Mouse (Mus musculus) kidney, embryonic 14.5 days (tissue): ENCODE measurements at regions not wholly inside any gene's neighbourhood (a gene's known extent, or its start where the extent isn't known, plus 50 kb on each side); places are given as distances from the start of the nearest gene placed in this dataset.
"Not testable (repeated sequence)": the region's sequence is repeated elsewhere in the genome, so short reads cannot be mapped to it uniquely, and the experiment has no call there.

Experiments
- ATAC-seq: fragments of 200-750 bp; cut with Nextera tagmentation; 2 replicates; pipeline ENCODE4 v1.8.0; 2017; ENCODE audit warnings: moderate number of reproducible peaks, mild to moderate bottlenecking, moderate TSS enrichment, moderate library complexity; ENCODE audit not compliant: low FRiP score, low TSS enrichment
- H3K27ac ChIP-seq: fragments of 300-500 bp; sonication (generic); 2 replicates; pipeline ENCODE4 v1.5.1; 2014; ENCODE audit warnings: low read depth, mild to moderate bottlenecking, low read length, moderate library complexity, mixed read lengths
- H3K27me3 ChIP-seq: fragments of 300-500 bp; sonication (generic); 2 replicates; pipeline ENCODE4 v1.6.1; 2014; ENCODE audit warnings: mild to moderate bottlenecking, low read length; ENCODE audit not compliant: control insufficient read depth, insufficient read depth
- H3K36me3 ChIP-seq: fragments of 300-500 bp; sonication (generic); 2 replicates; pipeline ENCODE4 v1.6.1; 2014; ENCODE audit warnings: low read length, mixed read lengths; ENCODE audit not compliant: control insufficient read depth, insufficient read depth
- H3K4me1 ChIP-seq: fragments of 300-500 bp; sonication (generic); 2 replicates; pipeline ENCODE4 v1.6.1; 2014; ENCODE audit warnings: low read length, mixed read lengths; ENCODE audit not compliant: control insufficient read depth, insufficient read depth
- H3K4me2 ChIP-seq: fragments of 300-500 bp; sonication (generic); replicated peaks from 2 replicates; pipeline ENCODE4 v1.6.1; 2014; ENCODE audit warnings: low read depth, mild to moderate bottlenecking, low read length
- H3K4me3 ChIP-seq: fragments of 300-500 bp; sonication (generic); 2 replicates; pipeline ENCODE4 v1.5.1; 2014; ENCODE audit warnings: mild to moderate bottlenecking, low read length
- H3K9ac ChIP-seq: fragments of 300-500 bp; sonication (generic); 2 replicates; pipeline ENCODE4 v1.6.1; 2014; ENCODE audit warnings: low read depth, mild to moderate bottlenecking, low read length, moderate library complexity
- H3K9me3 ChIP-seq: fragments of 300-500 bp; sonication (generic); 2 replicates; pipeline ENCODE4 v1.6.1; 2016; ENCODE audit warnings: low read length; ENCODE audit not compliant: control insufficient read depth
- WGBS: fragments of 180-500 bp; shearing (Covaris S2); extraction: QIAGEN DNeasy Blood & Tissue Kit; methylation state at CpG from one replicate; pipeline ENCODE4 v1.1.7; 2014; 5-methylcytosine and 5-hydroxymethylcytosine counted together

DNA sequence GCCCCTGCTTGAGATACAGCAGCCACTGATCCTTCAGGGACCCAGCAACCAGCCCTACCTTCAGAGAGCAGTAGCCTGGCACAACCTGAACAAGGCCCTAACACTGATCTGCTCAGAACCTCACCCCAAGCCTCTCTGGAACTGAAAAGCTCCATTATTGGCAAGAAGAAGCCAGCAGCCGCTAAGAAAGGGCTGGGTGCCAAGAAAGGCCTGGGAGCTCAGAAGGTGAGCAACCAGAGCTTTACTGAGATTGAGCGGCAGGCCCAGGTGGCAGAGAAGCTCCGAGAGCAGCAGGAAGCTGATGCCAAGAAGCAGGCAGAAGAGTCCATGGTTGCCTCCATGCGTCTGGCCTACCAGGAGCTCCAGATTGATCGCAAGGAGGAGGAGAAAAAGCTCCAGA, 74.4 kb upstream of the Oxtr start:
- not testable (repeated sequence) for H3K9me3 ChIP-seq, ATAC-seq, H3K4me2 ChIP-seq, H3K27me3 ChIP-seq, H3K4me1 ChIP-seq, H3K9ac ChIP-seq, H3K27ac ChIP-seq, H3K4me3 ChIP-seq, H3K36me3 ChIP-seq
- 87% methylated on average over 5 of the region's 5 CpGs for WGBS

DNA sequence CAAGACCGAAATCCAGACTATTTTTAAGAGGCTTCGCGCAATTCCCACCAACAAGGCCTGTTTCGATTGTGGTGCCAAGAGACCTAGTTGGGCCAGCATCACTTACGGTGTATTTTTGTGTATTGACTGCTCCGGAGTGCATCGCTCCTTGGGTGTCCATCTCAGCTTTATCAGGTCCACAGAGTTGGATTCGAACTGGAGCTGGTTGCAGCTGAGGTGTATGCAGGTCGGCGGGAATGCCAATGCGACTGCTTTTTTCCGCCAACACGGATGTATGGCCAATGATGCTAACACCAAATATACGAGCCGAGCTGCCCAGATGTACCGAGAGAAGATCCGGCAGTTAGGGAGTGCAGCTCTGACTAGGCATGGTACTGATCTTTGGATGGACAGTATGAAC, 73.9 kb upstream of the Oxtr start:
- not testable (repeated sequence) for H3K4me1 ChIP-seq, H3K4me2 ChIP-seq, H3K9me3 ChIP-seq, ATAC-seq, H3K27ac ChIP-seq, H3K9ac ChIP-seq, H3K4me3 ChIP-seq, H3K27me3 ChIP-seq, H3K36me3 ChIP-seq
- WGBS: 96% methylated on average over 17 of the region's 17 CpGs

DNA sequence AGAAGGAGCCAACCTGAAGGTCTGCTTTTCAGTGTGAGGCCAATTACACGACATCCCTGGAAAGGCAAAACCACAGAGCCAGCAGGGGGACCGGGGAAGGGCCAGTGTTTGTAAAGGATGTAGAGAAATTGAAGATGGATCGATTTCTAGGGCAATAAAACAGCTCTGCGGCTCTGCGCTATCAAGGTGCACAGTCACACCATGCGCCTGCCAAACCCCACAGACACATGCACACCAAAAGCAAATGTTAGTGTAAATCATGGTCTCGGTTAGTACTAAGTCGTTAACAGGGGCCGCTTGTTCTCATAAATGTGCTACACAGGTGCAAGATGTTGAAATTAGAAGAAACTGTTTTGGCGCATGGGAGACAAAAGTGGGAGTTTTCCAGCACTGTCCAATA, 72.3 kb upstream of the Oxtr start:
- WGBS: 25% methylated on average over 10 of the region's 10 CpGs
- no peaks in the 10 kb centered on the region for H3K36me3 ChIP-seq
- H3K4me3 ChIP-seq: no peak overlapping the region
- ATAC-seq: peak; percentile 39; the same call in 1 of the 2 replicates
- no peaks in the 10 kb centered on the region for H3K9me3 ChIP-seq
- 0 out of 2 replicates have a peak, but pooled peaks cover 4% of the 10 kb centered on the region for H3K4me1 ChIP-seq
- H3K9ac ChIP-seq: no peak overlapping the region
- H3K4me2 ChIP-seq: 0 out of 2 replicates have a peak overlapping the region, but pooled peaks have one; percentile 3
- H3K27me3 ChIP-seq: no peaks in the 10 kb centered on the region
- H3K27ac ChIP-seq: no peak overlapping the region

DNA sequence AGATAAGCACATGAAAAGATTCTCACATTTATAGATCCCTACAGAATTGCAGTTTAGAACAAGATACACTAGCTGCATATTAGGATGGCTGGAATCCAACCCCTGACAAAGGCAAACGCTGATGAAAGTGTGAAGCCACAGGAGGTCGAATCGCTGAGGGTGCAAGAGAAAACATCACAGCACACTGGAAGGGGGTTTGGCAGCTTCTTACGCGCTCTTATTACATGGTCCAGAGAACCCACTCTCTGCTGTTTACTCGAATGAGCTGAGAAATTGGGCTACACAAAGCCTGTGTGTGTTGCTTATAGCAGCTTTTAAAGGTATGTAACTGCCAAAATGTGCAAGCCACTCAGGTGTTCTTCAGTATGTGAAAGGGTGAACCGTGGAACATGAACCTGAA, 71.8 kb upstream of the Oxtr start:
- Histone ChIP-seq H3K9me3 (no peaks in the 10 kb centered on the region), H3K9ac (no peak overlapping the region), H3K4me2 (0 out of 2 replicates have a peak overlapping the region, but pooled peaks have one; percentile 3), H3K4me3 (no peak overlapping the region), H3K27me3 (no peaks in the 10 kb centered on the region), H3K36me3 (no peaks in the 10 kb centered on the region), H3K4me1 (0 out of 2 replicates have a peak, but pooled peaks cover 4% of the 10 kb centered on the region), H3K27ac (no peak overlapping the region)
- ATAC-seq: no peak
- 29% methylated on average over 7 of the region's 7 CpGs for WGBS

DNA sequence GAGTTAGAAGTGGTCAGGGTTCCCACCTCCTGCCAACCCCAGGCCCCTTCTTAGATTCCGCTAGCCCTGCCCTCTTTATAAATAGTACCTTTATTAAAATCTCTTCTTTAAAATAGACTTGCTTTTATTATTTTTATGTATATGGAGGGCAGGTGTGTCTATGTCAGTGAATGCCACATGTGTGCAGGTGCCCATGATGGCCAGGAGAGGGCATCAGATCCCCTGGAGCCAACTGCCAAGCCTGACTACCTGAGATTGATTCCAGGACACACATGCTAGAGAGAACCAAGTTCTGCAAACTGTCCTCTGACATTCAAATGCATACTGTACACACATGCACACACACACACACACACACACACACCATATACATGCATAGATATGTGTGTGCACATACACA, 69.8 kb upstream of the Oxtr start:
- Histone ChIP-seq H3K9me3 (no peaks in the 10 kb centered on the region), H3K36me3 (no peaks in the 10 kb centered on the region), H3K4me3 (no peak overlapping the region), H3K27ac (no peak overlapping the region), H3K4me1 (0 out of 2 replicates have a peak, but pooled peaks cover 4% of the 10 kb centered on the region), H3K27me3 (no peaks in the 10 kb centered on the region), H3K9ac (no peak overlapping the region), H3K4me2 (no peak overlapping the region)
- 97% methylated on average over 1 of the region's 1 CpGs for WGBS
- no peak for ATAC-seq

DNA sequence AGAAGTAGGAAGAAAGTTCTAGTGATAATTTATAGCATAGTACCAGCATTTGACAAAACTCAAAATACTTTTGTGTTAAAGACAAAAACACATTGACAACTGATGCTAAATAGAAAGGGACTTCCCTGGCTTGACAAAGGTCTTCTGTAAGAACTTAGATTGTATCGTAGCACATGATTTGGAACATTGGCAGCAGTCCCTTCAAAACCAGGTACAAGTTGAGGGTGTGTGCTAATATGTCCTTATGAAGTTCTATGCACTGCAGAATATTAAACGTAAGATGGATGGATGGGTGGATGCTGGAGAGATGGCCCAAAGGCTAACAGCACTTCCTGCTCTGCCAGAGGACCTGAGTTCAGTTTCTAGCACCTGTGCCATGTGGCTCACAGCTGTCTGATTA, 67.8 kb upstream of the Oxtr start:
- H3K36me3 ChIP-seq: no peaks in the 10 kb centered on the region

DNA sequence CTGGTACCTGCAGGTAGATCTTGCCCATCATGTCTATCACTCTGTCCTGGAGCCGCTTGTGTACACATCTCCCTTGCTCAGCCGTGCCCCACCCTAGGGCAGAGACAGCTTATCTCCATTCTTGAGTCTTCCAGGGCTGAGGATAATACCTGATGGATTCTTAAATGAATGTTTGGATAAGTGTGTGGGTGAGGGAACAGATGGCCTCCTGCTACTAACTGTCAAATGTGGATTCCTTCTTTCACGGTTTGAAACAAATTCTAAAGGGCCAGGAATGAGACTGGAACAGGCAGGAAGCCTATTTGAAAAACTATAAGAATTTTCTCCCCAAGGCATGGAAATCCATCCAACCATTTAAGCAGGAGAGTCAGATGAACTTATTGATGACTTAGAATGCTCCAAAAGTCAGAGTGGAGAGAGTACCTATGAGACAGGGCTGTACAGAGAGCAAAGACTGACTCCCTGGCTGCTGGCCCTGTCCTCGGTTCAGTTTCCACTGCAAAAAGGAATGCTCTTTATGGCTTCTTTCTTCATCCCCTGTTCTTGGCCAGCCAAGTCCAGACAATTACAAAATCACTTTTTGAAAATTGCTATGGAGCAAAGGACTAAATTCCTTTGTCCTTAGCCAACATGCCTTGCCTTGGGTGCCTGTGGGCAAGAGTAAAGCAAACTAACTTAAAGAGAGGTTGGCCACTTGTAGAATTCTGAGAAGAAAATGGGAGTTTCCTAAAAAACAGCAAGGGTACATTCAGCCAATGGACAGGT, 66.8 kb upstream of the Oxtr start:
- no peak overlapping the region for H3K27ac ChIP-seq
- H3K4me2 ChIP-seq: no peak overlapping the region
- no peaks in the 10 kb centered on the region for H3K36me3 ChIP-seq
- H3K27me3 ChIP-seq: no peaks in the 10 kb centered on the region
- WGBS: 76% methylated on average over 4 of the region's 4 CpGs
- H3K4me1 ChIP-seq: peaks cover 2% of the 10 kb centered on the region; the same call in 1 of the 2 replicates
- H3K9me3 ChIP-seq: no peaks in the 10 kb centered on the region
- H3K4me3 ChIP-seq: no peak overlapping the region
- H3K9ac ChIP-seq: no peak overlapping the region
- ATAC-seq: no peak

More for the DNA sequence above, 67.8 kb upstream of the Oxtr start:
- Histone ChIP-seq H3K9ac (no peak overlapping the region), H3K4me2 (no peak overlapping the region), H3K9me3 (no peaks in the 10 kb centered on the region), H3K4me3 (no peak overlapping the region), H3K4me1 (peaks cover 4% of the 10 kb centered on the region; the same call in 1 of the 2 replicates), H3K27ac (no peak overlapping the region), H3K27me3 (no peaks in the 10 kb centered on the region)
- WGBS: 88% methylated on average over 2 of the region's 2 CpGs
- no peak for ATAC-seq

DNA sequence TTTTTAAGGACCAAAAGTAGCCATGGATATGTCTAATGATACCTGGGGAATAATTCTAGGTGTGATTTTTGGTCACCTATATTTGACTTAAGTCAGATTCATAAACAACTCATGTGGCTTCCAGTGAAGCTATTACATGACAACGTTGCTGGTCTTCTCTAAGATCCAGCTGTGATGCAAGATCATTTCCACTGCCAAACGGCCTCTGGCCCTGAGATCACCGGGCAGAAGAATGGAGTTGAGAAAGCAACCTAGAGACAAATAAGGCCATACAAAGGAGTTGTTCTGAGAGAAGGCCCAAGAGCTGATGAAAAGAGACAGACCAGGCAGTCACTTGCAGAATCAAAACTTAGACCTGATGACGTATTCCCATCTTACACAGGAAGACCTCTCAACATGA, 64.3 kb upstream of the Oxtr start:
- Histone ChIP-seq H3K4me2 (no peak overlapping the region), H3K9me3 (no peaks in the 10 kb centered on the region), H3K27me3 (no peaks in the 10 kb centered on the region), H3K27ac (no peak overlapping the region), H3K4me1 (no peaks in the 10 kb centered on the region; the same call in 1 of the 2 replicates), H3K4me3 (no peak overlapping the region), H3K9ac (no peak overlapping the region), H3K36me3 (no peaks in the 10 kb centered on the region)
- WGBS: 90% methylated on average over 4 of the region's 4 CpGs
- ATAC-seq: no peak

DNA sequence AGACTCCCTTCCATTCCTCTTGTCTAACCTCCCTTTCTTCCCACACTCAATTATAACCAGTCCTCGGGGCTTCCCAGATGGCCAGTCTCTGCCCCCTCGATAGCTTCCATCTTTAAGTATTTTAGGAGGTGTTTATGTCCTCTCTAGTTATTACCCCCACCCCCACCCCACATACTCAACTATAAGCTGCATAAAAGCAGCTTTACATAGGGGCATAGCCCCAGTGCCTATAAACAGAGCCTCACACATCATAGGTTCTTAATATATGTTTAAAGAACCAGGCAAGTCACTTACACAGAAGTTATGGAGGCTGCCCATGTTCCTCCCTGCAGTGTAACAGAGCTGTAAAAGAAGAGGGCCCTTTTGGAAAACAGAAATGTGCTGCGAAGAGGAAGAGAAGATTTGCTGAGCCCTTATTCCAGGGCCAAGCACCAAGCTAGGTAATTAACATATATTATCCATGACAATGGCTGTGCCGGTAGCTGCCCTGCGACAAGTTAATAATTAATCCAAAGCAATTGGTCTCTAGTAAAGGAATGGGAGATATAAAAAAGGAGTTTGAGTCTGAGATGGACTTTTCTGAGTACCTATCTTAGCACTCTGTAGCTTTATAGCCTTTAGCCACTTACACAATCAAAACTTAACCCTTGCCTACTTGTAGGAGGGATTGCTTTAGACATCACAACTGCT, 63.6 kb upstream of the Oxtr start:
- H3K27me3 ChIP-seq: no peaks in the 10 kb centered on the region
- H3K4me2 ChIP-seq: no peak overlapping the region
- H3K36me3 ChIP-seq: no peaks in the 10 kb centered on the region
- no peaks in the 10 kb centered on the region; the same call in 1 of the 2 replicates for H3K4me1 ChIP-seq
- no peak overlapping the region; the same call in 1 of the 2 replicates for H3K27ac ChIP-seq
- H3K9ac ChIP-seq: no peak overlapping the region
- no peaks in the 10 kb centered on the region for H3K9me3 ChIP-seq
- H3K4me3 ChIP-seq: no peak overlapping the region
- ATAC-seq: peak; percentile 68; the same call in 1 of the 2 replicates
- WGBS: 21% methylated on average over 5 of the region's 5 CpGs
